Mouse (Mus musculus) neural tube, embryonic 13.5 days (tissue): ENCODE results near the gene Marc2. TPM values are rescaled to one million over a fixed set of nuclear protein-coding genes. Genes with fewer than 3 reads are reported as not detected.
A peak's percentile ranks its signal among the peaks of the same experiment; 100 is the strongest.

Experiments
- ATAC-seq: fragments of 200-750 bp; cut with Nextera tagmentation; 2 replicates; pipeline ENCODE4 v1.8.0; 2017; ENCODE audit warnings: low read depth, mild to moderate bottlenecking, moderate TSS enrichment, moderate library complexity
- H3K27ac ChIP-seq: fragments of 300-500 bp; sonication (generic); replicated peaks from 2 replicates; pipeline ENCODE4 v1.5.1; 2015; ENCODE audit warnings: moderate library complexity, mild to moderate bottlenecking, inconsistent platforms
- H3K27me3 ChIP-seq: fragments of 300-500 bp; sonication (generic); 2 replicates; pipeline ENCODE4 v1.6.1; 2015; ENCODE audit warnings: mild to moderate bottlenecking, inconsistent platforms
- H3K36me3 ChIP-seq: fragments of 300-500 bp; sonication (generic); 2 replicates; pipeline ENCODE4 v1.6.1; 2015; ENCODE audit warnings: mild to moderate bottlenecking, inconsistent platforms
- H3K4me1 ChIP-seq: fragments of 300-500 bp; sonication (generic); replicated peaks from 2 replicates; pipeline ENCODE4 v1.6.1; 2015; ENCODE audit warnings: inconsistent platforms
- H3K4me2 ChIP-seq: fragments of 300-500 bp; sonication (generic); 2 replicates; pipeline ENCODE4 v1.6.1; 2015; ENCODE audit warnings: inconsistent platforms, mild to moderate bottlenecking, moderate library complexity
- H3K4me3 ChIP-seq: fragments of 300-500 bp; sonication (generic); 2 replicates; pipeline ENCODE4 v1.5.1; 2015; ENCODE audit warnings: mild to moderate bottlenecking, inconsistent platforms
- H3K9ac ChIP-seq: fragments of 300-500 bp; sonication (generic); 2 replicates; pipeline ENCODE4 v1.6.1; 2015; ENCODE audit warnings: moderate library complexity, mild to moderate bottlenecking, inconsistent platforms
- H3K9me3 ChIP-seq: fragments of 300-500 bp; sonication (generic); 2 replicates; pipeline ENCODE4 v1.6.1; 2016; ENCODE audit warnings: inconsistent platforms
- WGBS: fragments of 180-500 bp; shearing (Covaris S2); methylation state at CpG from one replicate; pipeline ENCODE4 v1.1.7; 2015; 5-methylcytosine and 5-hydroxymethylcytosine counted together
- polyA plus RNA-seq: library from polyadenylated mRNA; unstranded; fragments of >200 nt; fragmentation: Nextera tagmentation; extraction: Ambion mirVana; gene quantifications from 2 replicates; pipeline ENCODE4 v1.2.1, GENCODE M21; 2015

The Marc2 gene
- polyA plus RNA-seq, 1 experiment from 2014 or later, result 116 TPM

GRCm38 (mm10) chr1:184851741-184852618 is 5.7 kb upstream of the Marc2 start:
- Histone ChIP-seq H3K9me3 (no peaks in the 10 kb centered on the region), H3K4me2 (peak overlapping the region; percentile 51), H3K4me3 (peak overlapping the region; percentile 11; the same call in 1 of the 2 replicates), H3K27me3 (peaks cover 62% of the 10 kb centered on the region), H3K36me3 (no peaks in the 10 kb centered on the region), H3K9ac (peak overlapping the region; percentile 62), H3K27ac (peak overlapping the region; percentile 70), H3K4me1 (peaks cover 17% of the 10 kb centered on the region; the same call in 1 of the 2 replicates)
- ATAC-seq, result peak; percentile 93
- 17% methylated on average over 31 of the region's 31 CpGs for WGBS

- no peaks in the 10 kb centered on the region for H3K36me3 ChIP-seq
- peaks cover 23% of the 10 kb centered on the region; the same call in 1 of the 2 replicates for H3K4me1 ChIP-seq
- H3K4me2 ChIP-seq, result no peak overlapping the region
- no peaks in the 10 kb centered on the region for H3K9me3 ChIP-seq
- no peak overlapping the region for H3K27ac ChIP-seq
- 58% methylated on average over 7 of the region's 7 CpGs for WGBS
- H3K4me3 ChIP-seq, result no peak overlapping the region
- peaks cover 70% of the 10 kb centered on the region for H3K27me3 ChIP-seq
- H3K9ac ChIP-seq, result no peak overlapping the region
- ATAC-seq, result no peak
Measured at GRCm38 (mm10) chr1:184851166-184851565, 4.9 kb upstream of the Marc2 start.

GRCm38 (mm10) chr1:184846973-184847372 is 722 bp upstream of the Marc2 start:
- Histone ChIP-seq H3K9me3 (no peaks in the 10 kb centered on the region), H3K27me3 (peaks cover 57% of the 10 kb centered on the region), H3K4me3 (no peak overlapping the region), H3K36me3 (no peaks in the 10 kb centered on the region), H3K27ac (no peak overlapping the region), H3K4me1 (peaks cover 38% of the 10 kb centered on the region), H3K9ac (no peak overlapping the region), H3K4me2 (peak overlapping the region; percentile 82; the same call in 1 of the 2 replicates)
- no peak for ATAC-seq
- 66% methylated on average over 3 of the region's 3 CpGs for WGBS

GRCm38 (mm10) chr1:184845111-184846071 is 860 bp downstream of the Marc2 start:
- peak overlapping the region; percentile 87 for H3K9ac ChIP-seq
- peaks cover 49% of the 10 kb centered on the region for H3K27me3 ChIP-seq
- ATAC-seq, result peak; percentile 96
- peaks cover 40% of the 10 kb centered on the region for H3K4me1 ChIP-seq
- peak overlapping the region; percentile 82 for H3K4me2 ChIP-seq
- H3K36me3 ChIP-seq, result 0 out of 2 replicates have a peak, but pooled peaks cover 2% of the 10 kb centered on the region
- peak overlapping the region; percentile 90 for H3K4me3 ChIP-seq
- H3K27ac ChIP-seq, result peak overlapping the region; percentile 56
- no peaks in the 10 kb centered on the region for H3K9me3 ChIP-seq
- under 1% methylated on average over 67 of the region's 67 CpGs for WGBS

GRCm38 (mm10) chr1:184844326-184845066 is 1.8 kb downstream of the Marc2 start:
- peak overlapping the region; percentile 82 for H3K4me2 ChIP-seq
- ATAC-seq, result no peak
- peaks cover 40% of the 10 kb centered on the region for H3K4me1 ChIP-seq
- no peaks in the 10 kb centered on the region for H3K9me3 ChIP-seq
- H3K27me3 ChIP-seq, result peaks cover 42% of the 10 kb centered on the region
- H3K27ac ChIP-seq, result no peak overlapping the region
- H3K9ac ChIP-seq, result peak overlapping the region; percentile 87
- H3K36me3 ChIP-seq, result 0 out of 2 replicates have a peak, but pooled peaks cover 5% of the 10 kb centered on the region
- 19% methylated on average over 15 of the region's 15 CpGs for WGBS
- peak overlapping the region; percentile 90 for H3K4me3 ChIP-seq

GRCm38 (mm10) chr1:184837649-184838048 is 8.6 kb downstream of the Marc2 start:
- H3K9ac ChIP-seq, result no peak overlapping the region
- no peaks in the 10 kb centered on the region for H3K27me3 ChIP-seq
- peaks cover 11% of the 10 kb centered on the region for H3K4me1 ChIP-seq
- peaks cover 18% of the 10 kb centered on the region for H3K36me3 ChIP-seq
- H3K9me3 ChIP-seq, result no peaks in the 10 kb centered on the region
- no peak overlapping the region for H3K27ac ChIP-seq
- no peak for ATAC-seq
- H3K4me2 ChIP-seq, result no peak overlapping the region
- WGBS, result 82% methylated on average over 4 of the region's 4 CpGs
- no peak overlapping the region for H3K4me3 ChIP-seq

- H3K9me3 ChIP-seq, result no peaks in the 10 kb centered on the region
- H3K4me1 ChIP-seq, result 0 out of 2 replicates have a peak, but pooled peaks cover under 1% of the 10 kb centered on the region
- H3K27ac ChIP-seq, result no peak overlapping the region
- H3K4me3 ChIP-seq, result no peak overlapping the region
- no peaks in the 10 kb centered on the region for H3K27me3 ChIP-seq
- WGBS, result 78% methylated on average over 5 of the region's 5 CpGs
- peaks cover 31% of the 10 kb centered on the region for H3K36me3 ChIP-seq
- no peak overlapping the region for H3K9ac ChIP-seq
- no peak overlapping the region for H3K4me2 ChIP-seq
- no peak for ATAC-seq
Measured at GRCm38 (mm10) chr1:184836350-184836749, 9.9 kb downstream of the Marc2 start.

GRCm38 (mm10) chr1:184833499-184833898 is 12.8 kb downstream of the Marc2 start:
- 88% methylated on average over 7 of the region's 7 CpGs for WGBS
- ATAC-seq, result no peak
- Histone ChIP-seq H3K4me2 (no peak overlapping the region), H3K9me3 (no peaks in the 10 kb centered on the region), H3K4me1 (no peaks in the 10 kb centered on the region), H3K27ac (no peak overlapping the region), H3K27me3 (no peaks in the 10 kb centered on the region), H3K4me3 (no peak overlapping the region), H3K9ac (no peak overlapping the region), H3K36me3 (peaks cover 39% of the 10 kb centered on the region)

- Histone ChIP-seq H3K9ac (no peak overlapping the region), H3K36me3 (peaks cover 39% of the 10 kb centered on the region), H3K9me3 (no peaks in the 10 kb centered on the region), H3K4me1 (peaks cover 5% of the 10 kb centered on the region), H3K27ac (no peak overlapping the region), H3K27me3 (no peaks in the 10 kb centered on the region), H3K4me3 (no peak overlapping the region), H3K4me2 (no peak overlapping the region)
- WGBS, result 84% methylated on average over 10 of the region's 10 CpGs
- no peak for ATAC-seq
Measured at GRCm38 (mm10) chr1:184832211-184832610, 14.0 kb downstream of the Marc2 start.

GRCm38 (mm10) chr1:184829897-184830296 is 16.4 kb downstream of the Marc2 start:
- no peak overlapping the region for H3K4me3 ChIP-seq
- peaks cover 14% of the 10 kb centered on the region for H3K4me1 ChIP-seq
- no peak overlapping the region for H3K4me2 ChIP-seq
- WGBS, result 87% methylated on average over 8 of the region's 8 CpGs
- no peak for ATAC-seq
- no peaks in the 10 kb centered on the region for H3K9me3 ChIP-seq
- peaks cover 36% of the 10 kb centered on the region for H3K36me3 ChIP-seq
- no peaks in the 10 kb centered on the region for H3K27me3 ChIP-seq
- no peak overlapping the region for H3K27ac ChIP-seq
- H3K9ac ChIP-seq, result no peak overlapping the region

- Histone ChIP-seq H3K9ac (peak overlapping the region; percentile 55), H3K27me3 (no peaks in the 10 kb centered on the region), H3K4me3 (peak overlapping the region; percentile 24), H3K4me2 (peak overlapping the region; percentile 51), H3K27ac (peak overlapping the region; percentile 52), H3K4me1 (peaks cover 38% of the 10 kb centered on the region), H3K36me3 (peaks cover 22% of the 10 kb centered on the region), H3K9me3 (no peaks in the 10 kb centered on the region)
- no peak for ATAC-seq
- 32% methylated on average over 23 of the region's 23 CpGs for WGBS
Measured at GRCm38 (mm10) chr1:184827175-184827701, 19.0 kb downstream of the Marc2 start.
